Mouse (Mus musculus) liver, embryonic 18 days (tissue): Measurements from ENCODE around the gene Csf3. TPM values are rescaled to one million over a fixed set of nuclear protein-coding genes. Genes with fewer than 3 reads are reported as not detected.

Source experiments
- polyA plus RNA-seq: library from polyadenylated mRNA; depleted of rRNA; stranded (reverse); fragments of >200 nt; gene quantifications from 2 replicates; pipeline ENCODE4 v1.2.3, GENCODE M21; 2012; rRNA removed

Csf3 gene
- polyA plus RNA-seq: not detected in 2 replicates

GRCm38 (mm10) chr11:98701213-98701670, at the start of gene Csf3:
TSS of gene Csf3 (plus strand) at chr11:98701263.

GRCm38 (mm10) chr11:98664091-98664490, 37.0 kb upstream of the Csf3 start, which contains the start of gene Gsdma:
TSS of gene Gsdma (plus strand) at chr11:98664351.

GRCm38 (mm10) chr11:98681786-98682745, 19.0 kb upstream of the Csf3 start, which contains the start of gene Psmd3:
TSS of gene Psmd3 (plus strand) at chr11:98682554.

GRCm38 (mm10) chr11:98729119-98729588, 28.1 kb downstream of the Csf3 start, which contains the start of gene Med24:
TSS of gene Med24 (minus strand) at chr11:98729435.

GRCm38 (mm10) chr11:98740393-98741050, 39.5 kb downstream of the Csf3 start, which contains the start of gene Thra:
TSS of gene Thra (plus strand) at chr11:98740638.

Other genes starting within 250 kb of the Csf3 start
- gene Ikzf3, start 155.2 kb upstream of the Csf3 start, polyA plus RNA-seq: 1.1 TPM in 2 replicates
- gene Zpbp2, start 150.2 kb upstream of the Csf3 start, polyA plus RNA-seq: 0.30 and 0.43 TPM in 2 replicates
- gene Ormdl3, start 113.9 kb upstream of the Csf3 start, polyA plus RNA-seq: 27.8 and 29.1 TPM in 2 replicates
- not detected in 2 replicates for gene Lrrc3c, start 103.0 kb upstream of the Csf3 start, polyA plus RNA-seq
- 0.07 and 0.10 TPM in 2 replicates for gene Gm12355, start 75.6 kb upstream of the Csf3 start, polyA plus RNA-seq
- not detected in 2 replicates for gene Gsdma3, start 74.9 kb upstream of the Csf3 start, polyA plus RNA-seq
- gene Gsdma2, start 54.5 kb upstream of the Csf3 start, polyA plus RNA-seq: not detected in 2 replicates
- not detected in 2 replicates for gene Gsdma, start 36.9 kb upstream of the Csf3 start, polyA plus RNA-seq
- gene Psmd3, start 18.7 kb upstream of the Csf3 start, polyA plus RNA-seq: 62.1 and 63.2 TPM in 2 replicates
- gene Med24, start 28.2 kb downstream of the Csf3 start, polyA plus RNA-seq: 17.2 and 18.6 TPM in 2 replicates
- gene Thra, start 39.4 kb downstream of the Csf3 start, polyA plus RNA-seq: 11.4 and 13.3 TPM in 2 replicates
- 0.97 and 1.4 TPM in 2 replicates for gene Nr1d1, start 74.1 kb downstream of the Csf3 start, polyA plus RNA-seq
- 16.2 and 18.9 TPM in 2 replicates for gene Msl1, start 94.3 kb downstream of the Csf3 start, polyA plus RNA-seq
- 9.3 and 11.4 TPM in 2 replicates for gene Casc3, start 103.6 kb downstream of the Csf3 start, polyA plus RNA-seq
- 0.62 and 0.85 TPM in 2 replicates for gene Rapgefl1, start 135.5 kb downstream of the Csf3 start, polyA plus RNA-seq
- 1.7 and 2.3 TPM in 2 replicates for gene Wipf2, start 162.4 kb downstream of the Csf3 start, polyA plus RNA-seq
- gene Cdc6, start 206.5 kb downstream of the Csf3 start, polyA plus RNA-seq: 13.2 and 13.4 TPM in 2 replicates
- 3.5 and 4.5 TPM in 2 replicates for gene Rara, start 226.6 kb downstream of the Csf3 start, polyA plus RNA-seq